Mouse (Mus musculus) left cerebral cortex, adult 11 months (tissue): ENCODE measurements around the gene Ifit1.

Experiments
- DNase-seq: peaks from one replicate; pipeline ENCODE4 v3.0.0; 2022; ENCODE audit warnings: low spot score

The Ifit1 gene

GRCm38 (mm10) chr19:34655227-34655805 lies 14.6 kb downstream of the Ifit1 start:
- DNase-seq = no peak

GRCm38 (mm10) chr19:34656511-34657298 lies 16.0 kb downstream of the Ifit1 start:
- DNase-seq = no peak

GRCm38 (mm10) chr19:34662067-34662507 lies 21.4 kb downstream of the Ifit1 start:
- no peak for DNase-seq

- DNase-seq = no peak
Measured at GRCm38 (mm10) chr19:34662740-34663139, 22.1 kb downstream of the Ifit1 start.

GRCm38 (mm10) chr19:34666127-34666526 lies 25.5 kb downstream of the Ifit1 start:
- DNase-seq = peak; percentile 39

GRCm38 (mm10) chr19:34673476-34673875 lies 32.8 kb downstream of the Ifit1 start:
- no peak for DNase-seq

- DNase-seq = no peak
Measured at GRCm38 (mm10) chr19:34678428-34678827, 37.8 kb downstream of the Ifit1 start.

GRCm38 (mm10) chr19:34684857-34685256 lies 44.2 kb downstream of the Ifit1 start:
- DNase-seq = peak; percentile 18

- no peak for DNase-seq
Measured at GRCm38 (mm10) chr19:34685530-34685929, 44.9 kb downstream of the Ifit1 start.

GRCm38 (mm10) chr19:34691402-34691801 lies 50.7 kb downstream of the Ifit1 start:
- no peak for DNase-seq

- DNase-seq = no peak
Measured at GRCm38 (mm10) chr19:34696352-34696986, 55.8 kb downstream of the Ifit1 start.

- no peak for DNase-seq
Measured at GRCm38 (mm10) chr19:34697461-34697860, 56.8 kb downstream of the Ifit1 start.

- DNase-seq = no peak
Measured at GRCm38 (mm10) chr19:34698432-34698831, 57.8 kb downstream of the Ifit1 start.

- DNase-seq = no peak
Measured at GRCm38 (mm10) chr19:34698852-34699251, 58.2 kb downstream of the Ifit1 start.

- DNase-seq = no peak
Measured at GRCm38 (mm10) chr19:34699300-34699699, 58.6 kb downstream of the Ifit1 start.
